Mouse (Mus musculus): ENCODE results near the gene Zfp207.

- 0 out of 2 replicates have a peak, but pooled peaks have one; percentile 5 for TF ChIP-seq CTCF (IDR thresholded peaks at IDR 0.05; ENCODE audit: extremely low read depth, insufficient read length, insufficient replicate concordance, low read depth, low read length)
- TF ChIP-seq POLR2A (IDR thresholded peaks at IDR 0.05; ENCODE audit: low read depth, low read length), result no peak; the same call in 1 of the 2 replicates
These were observed 557 bp downstream of the Zfp207 start for GRCm38 (mm10) chr11:80383626-80384046.
